Mouse (Mus musculus): ENCODE measurements around the gene Il5. TPM values are rescaled to one million over a fixed set of nuclear protein-coding genes. Genes with fewer than 3 reads are reported as not detected.

The Il5 gene
- polyA plus RNA-seq, 1 experiment: 0.14 TPM

DNA sequence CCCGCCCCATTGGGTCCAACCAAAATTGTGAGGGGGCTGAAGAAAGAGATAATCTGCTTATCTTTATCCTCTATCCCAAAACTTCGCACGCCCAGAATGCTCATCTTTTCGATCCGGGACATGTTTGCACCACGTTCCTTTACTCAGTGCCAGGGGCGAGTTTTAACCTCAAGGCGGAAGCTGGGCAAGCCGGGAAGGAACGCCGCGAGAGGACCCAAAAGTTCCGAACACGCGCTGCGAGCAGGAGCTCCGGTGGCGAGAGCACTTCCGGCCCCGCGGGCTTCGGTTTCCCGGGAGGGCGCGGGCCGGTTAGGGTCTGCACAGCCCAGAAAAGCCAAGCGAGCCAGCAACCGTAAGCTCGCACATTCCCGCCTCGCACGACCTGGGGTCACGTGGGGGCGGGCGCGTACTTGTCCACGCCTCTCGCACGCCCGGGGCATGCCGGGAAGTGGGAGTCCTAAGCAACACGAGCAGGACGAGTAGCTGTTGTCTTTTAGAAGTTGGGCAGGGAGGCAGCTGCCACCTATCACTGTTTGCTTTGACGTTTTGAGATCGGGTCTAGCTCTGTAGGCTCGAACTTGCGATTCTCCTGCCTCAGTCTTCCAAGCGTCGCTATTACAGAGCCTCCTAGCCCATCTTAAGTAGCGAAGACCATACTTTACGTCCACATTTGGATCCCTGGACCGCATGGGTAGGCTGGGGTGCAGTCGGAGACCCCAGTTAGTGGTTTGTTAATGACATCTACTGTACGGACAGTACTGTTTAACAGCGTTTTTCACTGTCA lies 13.5 kb upstream of the Il5 start, which contains the start of gene Rad50:
Rad50 (minus strand) TSS at position 386 of the 784 bp plus-strand sequence.
- TF ChIP-seq POLR2A (IDR thresholded peaks at IDR 0.05; ENCODE audit: borderline replicate concordance, extremely low read depth, low read depth, low read length) (peak; percentile 87; the same call in 1 of the 2 replicates), CTCF (IDR thresholded peaks at IDR 0.05; ENCODE audit: insufficient read depth, low read length) (no peak)
- WGBS: 2% methylated on average over 55 of the region's 55 CpGs

DNA sequence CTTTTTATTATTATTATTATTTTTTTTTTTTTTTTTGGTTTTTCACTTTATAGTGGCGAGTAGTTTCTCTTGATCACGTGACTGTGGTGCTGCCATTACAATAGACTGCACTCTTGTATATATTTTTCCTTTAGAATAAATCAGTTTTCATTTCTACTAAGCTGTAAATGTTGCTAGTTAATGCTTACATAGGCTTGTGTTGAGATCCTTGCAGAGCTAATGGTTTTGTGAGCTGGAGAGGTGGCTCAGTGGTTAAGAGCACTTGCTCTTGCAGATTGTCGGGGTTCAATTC lies 12.9 kb upstream of the Il5 start:
- WGBS: 64% methylated on average over 3 of the region's 3 CpGs
- Histone ChIP-seq H3K4me3 (replicated peaks; ENCODE audit: extremely low read depth, low read depth, low read length) (no peak overlapping the region), H3K4me1 (ENCODE audit: control insufficient read depth, insufficient read depth, low read length) (no peaks in the 10 kb centered on the region)
- TF ChIP-seq POLR2A (IDR thresholded peaks at IDR 0.05; ENCODE audit: borderline replicate concordance, extremely low read depth, low read depth, low read length) (no peak), CTCF (IDR thresholded peaks at IDR 0.05; ENCODE audit: insufficient read depth, low read length) (no peak)
- no peak for DNase-seq

More for the DNA sequence above, 13.5 kb upstream of the Il5 start, which contains the start of gene Rad50:
- Histone ChIP-seq H3K4me1 (ENCODE audit: control insufficient read depth, insufficient read depth, low read length) (no peaks in the 10 kb centered on the region), H3K4me3 (replicated peaks; ENCODE audit: extremely low read depth, low read depth, low read length) (peak within 1 kb of the TSS; percentile 85)
- peak; percentile 92 for DNase-seq

DNA sequence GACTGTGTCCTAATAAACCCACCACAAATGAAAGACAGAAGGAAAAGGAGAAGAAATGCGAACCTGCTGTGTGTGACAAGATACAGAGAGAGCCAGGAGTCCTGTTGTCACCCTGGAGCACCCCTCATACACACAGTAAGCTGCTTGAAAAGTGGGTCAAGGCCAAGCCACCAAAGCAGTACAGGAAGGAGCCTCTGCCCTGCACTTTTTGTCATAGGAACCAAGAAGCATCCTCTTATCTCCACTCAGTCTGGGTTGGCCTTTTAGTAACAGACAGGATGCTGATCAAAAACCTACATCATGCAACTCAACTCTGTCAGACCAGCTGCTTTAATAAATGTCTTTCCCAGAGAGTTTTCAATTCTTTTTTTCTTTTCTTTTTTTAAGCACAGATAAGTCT lies 893 bp upstream of the Il5 start:
- WGBS: 84% methylated on average over 1 of the region's 1 CpGs
- no peak for TF ChIP-seq CTCF (IDR thresholded peaks at IDR 0.05; ENCODE audit: insufficient read depth, low read length)
- TF ChIP-seq POLR2A (IDR thresholded peaks at IDR 0.05; ENCODE audit: borderline replicate concordance, extremely low read depth, low read depth, low read length): no peak
- H3K4me3 ChIP-seq (replicated peaks; ENCODE audit: extremely low read depth, low read depth, low read length): no peak overlapping the region
- DNase-seq: no peak
- no peaks in the 10 kb centered on the region for H3K4me1 ChIP-seq (ENCODE audit: control insufficient read depth, insufficient read depth, low read length)

DNA sequence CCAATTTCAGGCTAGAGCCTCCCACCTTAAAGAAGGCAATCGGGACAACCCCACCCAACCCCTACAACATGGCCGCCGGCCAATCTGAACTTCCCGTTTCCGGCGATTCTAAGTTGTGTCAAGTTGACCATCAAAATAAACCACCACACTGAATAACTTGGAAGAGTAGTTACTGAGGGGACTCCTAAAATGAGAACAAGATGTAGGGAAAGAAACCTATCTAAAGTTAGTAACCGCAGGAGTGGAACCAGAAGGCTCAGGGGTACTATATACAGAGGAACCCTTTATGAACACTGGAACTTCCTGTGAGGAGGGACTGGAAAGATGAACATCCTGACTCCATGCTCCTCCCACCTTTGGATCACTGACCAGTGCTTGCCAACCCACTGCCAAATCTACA lies 10.9 kb downstream of the Il5 start:
- WGBS: 88% methylated on average over 7 of the region's 7 CpGs
- no peak for TF ChIP-seq POLR2A (IDR thresholded peaks at IDR 0.05; ENCODE audit: borderline replicate concordance, extremely low read depth, low read depth, low read length)
- no peak for TF ChIP-seq CTCF (IDR thresholded peaks at IDR 0.05; ENCODE audit: insufficient read depth, low read length)
- Histone ChIP-seq H3K4me1 (ENCODE audit: control insufficient read depth, insufficient read depth, low read length) (no peaks in the 10 kb centered on the region), H3K4me3 (replicated peaks; ENCODE audit: extremely low read depth, low read depth, low read length) (no peak overlapping the region)
- no peak for DNase-seq

DNA sequence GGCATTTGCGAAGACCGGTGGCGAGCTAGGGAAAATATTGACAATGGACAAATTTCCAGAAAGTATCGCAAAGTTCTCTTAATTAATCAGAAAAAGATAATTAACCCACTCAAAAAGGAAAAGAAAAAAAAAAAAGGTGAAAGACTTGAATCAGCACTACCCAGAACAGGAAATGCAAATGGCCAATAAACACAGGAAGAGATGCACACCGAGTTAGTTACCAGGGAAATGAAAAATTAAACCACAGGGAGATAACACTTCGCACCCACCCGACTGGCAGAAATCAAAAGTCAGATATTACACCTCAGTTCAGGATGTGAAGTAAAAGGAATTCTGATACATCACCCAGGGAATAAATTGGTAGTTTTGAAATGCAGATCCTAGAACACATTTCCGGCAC lies 11.7 kb downstream of the Il5 start:
- H3K4me3 ChIP-seq (replicated peaks; ENCODE audit: extremely low read depth, low read depth, low read length): no peak overlapping the region
- WGBS: 77% methylated on average over 8 of the region's 8 CpGs
- no peak for DNase-seq
- no peaks in the 10 kb centered on the region for H3K4me1 ChIP-seq (ENCODE audit: control insufficient read depth, insufficient read depth, low read length)
- TF ChIP-seq POLR2A (IDR thresholded peaks at IDR 0.05; ENCODE audit: borderline replicate concordance, extremely low read depth, low read depth, low read length) (no peak), CTCF (IDR thresholded peaks at IDR 0.05; ENCODE audit: insufficient read depth, low read length) (no peak)

DNA sequence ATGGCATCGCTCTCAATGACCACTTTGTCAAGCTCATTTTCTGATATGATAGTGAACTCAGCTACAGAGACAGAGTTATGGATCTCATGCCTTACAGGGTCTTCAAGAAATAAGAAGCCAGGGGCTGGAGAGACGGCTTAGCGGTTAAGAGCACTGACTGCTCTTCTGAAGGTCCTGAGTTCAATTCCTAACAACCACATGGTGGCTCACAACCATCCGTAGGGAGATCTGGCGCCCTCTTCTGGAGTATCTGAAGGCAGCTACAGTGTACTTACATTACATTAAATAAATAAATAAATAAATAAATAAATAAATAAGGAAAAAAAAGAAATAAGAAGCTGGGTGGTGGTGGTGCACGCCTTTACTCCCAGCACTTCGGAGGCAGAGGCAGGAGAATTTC lies 13.2 kb downstream of the Il5 start:
- no peak for TF ChIP-seq CTCF (IDR thresholded peaks at IDR 0.05; ENCODE audit: insufficient read depth, low read length)
- H3K4me1 ChIP-seq (ENCODE audit: control insufficient read depth, insufficient read depth, low read length): no peaks in the 10 kb centered on the region
- H3K4me3 ChIP-seq (replicated peaks; ENCODE audit: extremely low read depth, low read depth, low read length): no peak overlapping the region
- DNase-seq: no peak
- 87% methylated on average over 7 of the region's 7 CpGs for WGBS

DNA sequence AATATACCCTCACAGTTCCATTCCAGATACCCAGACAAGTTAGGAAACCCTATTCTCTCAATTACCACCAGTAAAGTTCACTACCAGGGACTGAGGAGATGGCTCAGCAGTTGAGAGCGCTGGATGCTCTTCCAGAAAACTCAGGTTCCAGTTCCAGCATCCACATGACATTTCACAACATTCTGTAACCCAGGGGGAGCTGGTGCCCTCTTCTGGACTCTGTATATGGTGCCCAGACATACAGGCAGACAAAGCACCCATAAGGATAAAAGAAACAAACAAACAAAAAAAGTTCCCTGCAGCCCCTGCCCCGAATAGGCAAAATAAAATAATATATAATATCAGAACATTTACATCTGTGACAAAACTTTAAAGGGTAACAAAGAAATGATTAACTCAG lies 13.8 kb downstream of the Il5 start:
- TF ChIP-seq CTCF (IDR thresholded peaks at IDR 0.05; ENCODE audit: insufficient read depth, low read length): no peak
- no peak for TF ChIP-seq POLR2A (IDR thresholded peaks at IDR 0.05; ENCODE audit: borderline replicate concordance, extremely low read depth, low read depth, low read length)
- WGBS: 84% methylated on average over 2 of the region's 2 CpGs
- DNase-seq: no peak
- Histone ChIP-seq H3K4me1 (ENCODE audit: control insufficient read depth, insufficient read depth, low read length) (no peaks in the 10 kb centered on the region), H3K4me3 (replicated peaks; ENCODE audit: extremely low read depth, low read depth, low read length) (no peak overlapping the region)

DNA sequence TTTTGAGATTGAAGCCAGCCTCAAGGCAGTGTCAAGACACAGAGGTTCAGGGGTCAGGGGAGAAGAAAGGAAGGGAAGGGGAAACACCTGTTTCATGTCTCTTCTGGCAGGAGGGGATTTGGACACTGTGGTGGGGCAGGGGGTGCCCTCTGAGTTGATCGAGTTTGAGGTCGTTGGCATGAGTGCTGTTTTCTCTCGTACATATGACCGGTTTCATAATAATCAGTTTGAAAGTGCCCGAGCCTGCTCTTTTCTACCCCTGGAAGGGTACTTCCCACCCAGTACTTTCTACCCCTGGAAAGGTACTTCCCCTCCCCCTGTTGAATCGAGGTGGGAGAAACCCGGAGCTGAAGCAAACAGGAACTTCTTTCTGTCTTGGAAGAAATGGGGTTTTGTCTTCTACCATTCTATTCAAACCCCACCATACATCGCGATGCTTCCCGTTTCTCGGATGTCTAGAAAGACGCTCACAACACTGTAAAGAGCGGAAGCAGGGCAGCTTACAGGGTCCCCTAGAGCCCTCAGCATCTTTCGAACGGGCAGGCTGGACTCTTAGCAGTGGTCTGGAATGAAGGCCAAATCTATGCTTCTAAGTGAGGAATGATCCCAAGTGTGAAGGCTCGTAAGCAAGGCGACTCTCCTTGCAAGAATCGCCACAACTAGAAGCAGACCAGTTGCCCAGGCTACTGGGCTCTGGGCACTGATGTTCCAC lies 14.5 kb downstream of the Il5 start:
- 57% methylated on average over 18 of the region's 18 CpGs for WGBS
- H3K4me3 ChIP-seq (replicated peaks; ENCODE audit: extremely low read depth, low read depth, low read length): no peak overlapping the region
- DNase-seq: no peak
- no peaks in the 10 kb centered on the region for H3K4me1 ChIP-seq (ENCODE audit: control insufficient read depth, insufficient read depth, low read length)
- TF ChIP-seq POLR2A (IDR thresholded peaks at IDR 0.05; ENCODE audit: borderline replicate concordance, extremely low read depth, low read depth, low read length): no peak
- no peak for TF ChIP-seq CTCF (IDR thresholded peaks at IDR 0.05; ENCODE audit: insufficient read depth, low read length)

DNA sequence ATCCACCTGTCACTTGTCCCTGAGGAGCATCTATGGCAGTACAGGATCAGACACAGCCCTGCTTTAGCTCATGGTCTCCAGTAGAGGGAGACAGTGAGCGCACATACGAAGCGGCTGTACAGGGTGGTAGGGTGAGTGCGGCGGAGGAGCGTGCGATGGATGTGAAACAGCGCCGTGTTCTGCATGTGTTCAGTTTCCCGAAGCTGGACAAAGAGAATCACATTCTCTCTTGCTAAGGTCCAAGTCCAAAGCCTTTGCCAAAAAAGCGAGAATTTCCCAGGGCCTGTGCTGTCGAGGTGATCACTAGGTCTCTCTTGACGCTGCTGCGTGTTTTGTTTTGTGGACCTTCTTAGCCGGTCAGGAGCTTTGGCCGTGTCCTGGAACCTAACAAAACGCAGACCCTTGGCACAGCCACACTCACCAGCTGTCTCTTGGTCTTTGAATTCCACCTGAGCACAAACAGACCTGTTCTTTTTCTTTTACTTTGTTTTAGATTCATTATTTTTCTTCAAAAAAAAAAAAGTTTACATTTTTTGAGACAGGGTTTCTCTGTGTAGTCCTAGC lies 15.2 kb downstream of the Il5 start:
- 16% methylated on average over 17 of the region's 17 CpGs for WGBS
- no peaks in the 10 kb centered on the region for H3K4me1 ChIP-seq (ENCODE audit: control insufficient read depth, insufficient read depth, low read length)
- TF ChIP-seq POLR2A (IDR thresholded peaks at IDR 0.05; ENCODE audit: borderline replicate concordance, extremely low read depth, low read depth, low read length) (no peak), CTCF (IDR thresholded peaks at IDR 0.05; ENCODE audit: insufficient read depth, low read length) (peak; percentile 87)
- no peak overlapping the region for H3K4me3 ChIP-seq (replicated peaks; ENCODE audit: extremely low read depth, low read depth, low read length)
- peak; percentile 53 for DNase-seq
